Mouse (Mus musculus) myocyte (in vitro differentiated cells): ENCODE measurements around the gene Etv6. TPM values are rescaled to one million over a fixed set of nuclear protein-coding genes. Genes with fewer than 3 reads are reported as not detected.

Experiments
- H3K27me3 ChIP-seq: one replicate; pipeline ENCODE4 v1.6.1; 2011; ENCODE audit not compliant: control insufficient read depth, insufficient read depth, insufficient read length
- H3K36me3 ChIP-seq: one replicate; pipeline ENCODE4 v1.6.1; 2011; ENCODE audit not compliant: control insufficient read depth, insufficient read depth
- H3K4me2 ChIP-seq: one replicate; pipeline ENCODE4 v1.6.1; 2011; ENCODE audit warnings: low read depth, control low read depth
- H3K4me3 ChIP-seq: one replicate; pipeline ENCODE4 v1.5.1; 2011; ENCODE audit warnings: mild to moderate bottlenecking, control low read depth, moderate library complexity
- H3K79me2 ChIP-seq: one replicate; pipeline ENCODE4 v1.6.1; 2011; ENCODE audit not compliant: control insufficient read depth, insufficient read depth
- H3ac ChIP-seq: one replicate; pipeline ENCODE4 v1.6.1; 2011; ENCODE audit not compliant: control insufficient read depth, insufficient read length
- CEBPB ChIP-seq: IDR thresholded peaks from 2 replicates; pipeline ENCODE4 v1.6.1; 2011; ENCODE audit warnings: mild to moderate bottlenecking, moderate library complexity; ENCODE audit not compliant: poor library complexity, insufficient read depth, severe bottlenecking
- E2F4 ChIP-seq: IDR thresholded peaks from one replicate; pipeline ENCODE4 v1.6.1; 2011; ENCODE audit warnings: mild to moderate bottlenecking, control low read depth, moderate library complexity; ENCODE audit not compliant: insufficient read depth
- MAX ChIP-seq: IDR thresholded peaks from one replicate; pipeline ENCODE4 v1.6.1; 2011; ENCODE audit warnings: low read depth, mild to moderate bottlenecking, control low read depth
- MYOD1 ChIP-seq, 3 experiments: IDR thresholded peaks; one replicate each; pipeline ENCODE4 v1.6.1; 2011; ENCODE audit warnings: control low read depth in 2 of 3, low read depth in 2 of 3, mild to moderate bottlenecking in 2 of 3, moderate library complexity in 1 of 3; ENCODE audit not compliant: insufficient read length in 2 of 3, control insufficient read depth in 1 of 3
- MYOG ChIP-seq, 3 experiments: IDR thresholded peaks; one replicate each; pipeline ENCODE4 v1.6.1; 2011; ENCODE audit warnings: control low read depth in 2 of 3, low read depth in 2 of 3, mild to moderate bottlenecking in 2 of 3; ENCODE audit not compliant: insufficient read length in 2 of 3, control insufficient read depth in 1 of 3, insufficient read depth in 1 of 3
- POLR2A ChIP-seq: IDR thresholded peaks from one replicate; pipeline ENCODE4 v1.6.1; 2011; ENCODE audit warnings: low read depth, mild to moderate bottlenecking, control low read depth, moderate library complexity; ENCODE audit not compliant: insufficient read length
- POLR2AphosphoS2 ChIP-seq: IDR thresholded peaks from one replicate; pipeline ENCODE4 v1.6.1; 2011; ENCODE audit warnings: low read depth, control low read depth; ENCODE audit not compliant: insufficient read length
- REST ChIP-seq: IDR thresholded peaks from one replicate; pipeline ENCODE4 v1.6.1; 2011; ENCODE audit warnings: mild to moderate bottlenecking, control low read depth, moderate library complexity; ENCODE audit not compliant: insufficient read depth, insufficient read length
- SRF ChIP-seq: IDR thresholded peaks from one replicate; pipeline ENCODE4 v1.6.1; 2011; ENCODE audit warnings: low read depth; ENCODE audit not compliant: control insufficient read depth, insufficient read length
- TCF12 ChIP-seq: IDR thresholded peaks from one replicate; pipeline ENCODE4 v1.6.1; 2011; ENCODE audit warnings: mild to moderate bottlenecking, control low read depth; ENCODE audit not compliant: poor library complexity, insufficient read depth, severe bottlenecking
- TCF3 ChIP-seq: IDR thresholded peaks from one replicate; pipeline ENCODE4 v1.6.1; 2011; ENCODE audit warnings: low read depth, control low read depth; ENCODE audit not compliant: insufficient read length
- USF1 ChIP-seq: IDR thresholded peaks from one replicate; pipeline ENCODE4 v1.6.1; 2011; ENCODE audit warnings: low read depth, mild to moderate bottlenecking, control low read depth, moderate library complexity
- polyA plus RNA-seq: library from polyadenylated mRNA; unstranded; fragments of >200 nt; fragmentation: generic; extraction: Trizol; gene quantifications from one replicate; pipeline ENCODE4 v1.2.1, GENCODE M21; 2012; ENCODE audit warnings: missing spikeins

The Etv6 gene
- polyA plus RNA-seq, 1 experiment: 6.8 TPM

GRCm38 (mm10) chr6:134060036-134060435, 24.5 kb downstream of the Etv6 start:
- Histone ChIP-seq H3K4me3 (no peak overlapping the region), H3K79me2 (peaks cover 35% of the 10 kb centered on the region), H3K27me3 (no peaks in the 10 kb centered on the region), H3K36me3 (no peaks in the 10 kb centered on the region), H3ac (no peak overlapping the region), H3K4me2 (no peak overlapping the region)
- TF ChIP-seq CEBPB (no peak), E2F4 (no peak), USF1 (no peak), SRF (no peak), POLR2A (no peak), POLR2AphosphoS2 (no peak), MYOG (IDR thresholded peaks at IDR 0.05; ENCODE audit: control insufficient read depth in 1 of 3, insufficient read depth in 1 of 3, insufficient read length in 2 of 3, low read depth in 2 of 3) (no peak), TCF12 (no peak), REST (no peak), TCF3 (no peak), MYOD1 (IDR thresholded peaks at IDR 0.05; ENCODE audit: control insufficient read depth in 1 of 3, insufficient read length in 2 of 3, low read depth in 2 of 3) (no peak), MAX (no peak)

- TF ChIP-seq MYOG (IDR thresholded peaks at IDR 0.05; ENCODE audit: control insufficient read depth in 1 of 3, insufficient read depth in 1 of 3, insufficient read length in 2 of 3, low read depth in 2 of 3): no peak
- no peak for TF ChIP-seq TCF3
- no peak for TF ChIP-seq E2F4
- no peak for TF ChIP-seq MYOD1 (IDR thresholded peaks at IDR 0.05; ENCODE audit: control insufficient read depth in 1 of 3, insufficient read length in 2 of 3, low read depth in 2 of 3)
- no peak for TF ChIP-seq POLR2A
- no peak for TF ChIP-seq POLR2AphosphoS2
- no peak overlapping the region for H3ac ChIP-seq
- no peak overlapping the region for H3K4me2 ChIP-seq
- H3K79me2 ChIP-seq: peaks cover 40% of the 10 kb centered on the region
- no peaks in the 10 kb centered on the region for H3K27me3 ChIP-seq
- H3K36me3 ChIP-seq: no peaks in the 10 kb centered on the region
- H3K4me3 ChIP-seq: no peak overlapping the region
These were observed 25.3 kb downstream of the Etv6 start for GRCm38 (mm10) chr6:134060811-134061210.

- Histone ChIP-seq H3K4me2 (no peak overlapping the region), H3K27me3 (no peaks in the 10 kb centered on the region), H3ac (no peak overlapping the region), H3K36me3 (peaks cover 9% of the 10 kb centered on the region), H3K79me2 (peaks cover 29% of the 10 kb centered on the region), H3K4me3 (no peak overlapping the region)
- no peak for TF ChIP-seq E2F4
- TF ChIP-seq TCF12: no peak
- no peak for TF ChIP-seq USF1
- no peak for TF ChIP-seq POLR2AphosphoS2
- no peak for TF ChIP-seq MYOD1 (IDR thresholded peaks at IDR 0.05; ENCODE audit: control insufficient read depth in 1 of 3, insufficient read length in 2 of 3, low read depth in 2 of 3)
- TF ChIP-seq TCF3: no peak
- TF ChIP-seq CEBPB: no peak
- TF ChIP-seq REST: no peak
- no peak for TF ChIP-seq MYOG (IDR thresholded peaks at IDR 0.05; ENCODE audit: control insufficient read depth in 1 of 3, insufficient read depth in 1 of 3, insufficient read length in 2 of 3, low read depth in 2 of 3)
These were observed 29.7 kb downstream of the Etv6 start for GRCm38 (mm10) chr6:134065018-134065725.

- H3K27me3 ChIP-seq: no peaks in the 10 kb centered on the region
- peaks cover 11% of the 10 kb centered on the region for H3K36me3 ChIP-seq
- peaks cover 29% of the 10 kb centered on the region for H3K79me2 ChIP-seq
- H3K4me3 ChIP-seq: no peak overlapping the region
- no peak overlapping the region for H3K4me2 ChIP-seq
- H3ac ChIP-seq: no peak overlapping the region
- TF ChIP-seq TCF12 (no peak), MAX (no peak), POLR2AphosphoS2 (no peak)
These were observed 30.6 kb downstream of the Etv6 start for GRCm38 (mm10) chr6:134066112-134066511.

GRCm38 (mm10) chr6:134066996-134067395, 31.5 kb downstream of the Etv6 start:
- peaks cover 33% of the 10 kb centered on the region for H3K79me2 ChIP-seq
- peaks cover 11% of the 10 kb centered on the region for H3K36me3 ChIP-seq
- H3K27me3 ChIP-seq: no peaks in the 10 kb centered on the region
- TF ChIP-seq POLR2AphosphoS2: no peak
- no peak for TF ChIP-seq SRF
- no peak for TF ChIP-seq MYOG (IDR thresholded peaks at IDR 0.05; ENCODE audit: control insufficient read depth in 1 of 3, insufficient read depth in 1 of 3, insufficient read length in 2 of 3, low read depth in 2 of 3)
- no peak for TF ChIP-seq MYOD1 (IDR thresholded peaks at IDR 0.05; ENCODE audit: control insufficient read depth in 1 of 3, insufficient read length in 2 of 3, low read depth in 2 of 3)
- no peak for TF ChIP-seq MAX
- TF ChIP-seq E2F4: no peak
- TF ChIP-seq USF1: no peak
- TF ChIP-seq TCF12: no peak
- no peak for TF ChIP-seq CEBPB
- no peak for TF ChIP-seq TCF3
- no peak for TF ChIP-seq POLR2A
- no peak for TF ChIP-seq REST
- H3K4me3 ChIP-seq: no peak overlapping the region
- no peak overlapping the region for H3ac ChIP-seq
- H3K4me2 ChIP-seq: no peak overlapping the region
